Mouse (Mus musculus) midbrain, embryonic 10.5 days (tissue): ENCODE data around the gene Ptprm. TPM values are rescaled to one million over a fixed set of nuclear protein-coding genes. Genes with fewer than 3 reads are reported as not detected.
A peak's percentile ranks its signal among the peaks of the same experiment; 100 is the strongest.

Source experiments
- DNase-seq: peaks from one replicate; pipeline ENCODE4 v3.0.0-alpha.2; 2017; ENCODE audit warnings: low spot score
- H3K27ac ChIP-seq: fragments of 300-500 bp; sonication (generic); replicated peaks from 2 replicates; pipeline ENCODE4 v1.5.1; 2016; ENCODE audit warnings: mild to moderate bottlenecking
- H3K27me3 ChIP-seq: fragments of 300-500 bp; sonication (generic); 2 replicates; pipeline ENCODE4 v1.6.1; 2016; ENCODE audit warnings: low read depth, mild to moderate bottlenecking; ENCODE audit not compliant: poor library complexity, severe bottlenecking
- H3K36me3 ChIP-seq: fragments of 300-500 bp; sonication (generic); 2 replicates; pipeline ENCODE4 v1.6.1; 2016; ENCODE audit warnings: mild to moderate bottlenecking, moderate library complexity
- H3K4me1 ChIP-seq: fragments of 300-500 bp; sonication (generic); 2 replicates; pipeline ENCODE4 v1.6.1; 2016
- H3K4me3 ChIP-seq: fragments of 300-500 bp; sonication (generic); 2 replicates; pipeline ENCODE4 v1.5.1; 2016; ENCODE audit warnings: mild to moderate bottlenecking, moderate library complexity
- H3K9me3 ChIP-seq: fragments of 300-500 bp; sonication (generic); replicated peaks from 2 replicates; pipeline ENCODE4 v1.6.1; 2016; ENCODE audit warnings: mild to moderate bottlenecking
- WGBS: fragments of 180-500 bp; shearing (Covaris S2); methylation state at CpG from one replicate; pipeline ENCODE4 v1.1.7; 2016; 5-methylcytosine and 5-hydroxymethylcytosine counted together
- polyA plus RNA-seq: library from polyadenylated mRNA; unstranded; fragments of >200 nt; fragmentation: Nextera tagmentation; extraction: Ambion mirVana; gene quantifications from 2 replicates; pipeline ENCODE4 v1.2.1, GENCODE M21; 2016

Ptprm gene
- polyA plus RNA-seq, 1 experiment from 2014 or later = 6.4 TPM

DNA sequence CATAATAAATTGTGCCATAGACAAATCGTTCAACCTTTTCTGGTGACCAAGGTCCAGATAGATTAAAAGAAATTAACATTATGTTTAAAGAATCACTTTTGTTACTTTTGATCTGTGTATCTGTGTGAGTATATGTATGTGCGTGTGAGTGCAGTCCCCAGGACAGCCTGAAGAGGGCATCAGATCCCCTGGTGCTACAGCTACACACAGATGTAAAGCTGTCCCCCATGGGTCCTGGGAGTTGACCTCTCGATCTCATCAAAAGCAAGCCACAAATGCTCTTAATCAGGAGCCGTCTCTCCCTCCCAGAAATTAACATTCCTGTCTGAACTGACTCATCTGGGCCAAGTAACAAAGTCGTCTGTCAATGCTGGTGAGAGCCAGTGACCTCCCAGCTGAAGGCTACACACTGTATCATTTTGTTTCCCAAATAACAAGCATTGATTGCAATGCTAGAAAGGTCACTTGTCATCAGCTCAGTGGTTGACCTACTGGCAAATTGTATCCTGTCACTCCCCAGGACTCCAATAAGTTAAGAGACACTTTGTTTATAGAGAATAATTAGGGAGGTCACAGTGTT is 175.5 kb downstream of the Ptprm start:
- Histone ChIP-seq H3K36me3 (no peaks in the 10 kb centered on the region), H3K27ac (no peak overlapping the region), H3K4me3 (no peak overlapping the region), H3K4me1 (no peaks in the 10 kb centered on the region), H3K9me3 (no peaks in the 10 kb centered on the region; the same call in 1 of the 2 replicates), H3K27me3 (no peaks in the 10 kb centered on the region)
- 79% methylated on average over 5 of the region's 5 CpGs for WGBS
- DNase-seq = no peak

GRCm38 (mm10) chr17:67175836-67176235 is 178.4 kb downstream of the Ptprm start:
- Histone ChIP-seq H3K4me3 (no peak overlapping the region), H3K9me3 (no peaks in the 10 kb centered on the region; the same call in 1 of the 2 replicates)
- 67% methylated on average over 2 of the region's 2 CpGs for WGBS

GRCm38 (mm10) chr17:67171353-67171752 is 182.9 kb downstream of the Ptprm start:
- DNase-seq = no peak

More at GRCm38 (mm10) chr17:67175836-67176235, 178.4 kb downstream of the Ptprm start:
- H3K36me3 ChIP-seq = no peaks in the 10 kb centered on the region
- H3K27me3 ChIP-seq = no peaks in the 10 kb centered on the region
- DNase-seq = peak; percentile 16
- peaks cover 1% of the 10 kb centered on the region; the same call in 1 of the 2 replicates for H3K4me1 ChIP-seq
- H3K27ac ChIP-seq = no peak overlapping the region

GRCm38 (mm10) chr17:67170696-67171095 is 183.6 kb downstream of the Ptprm start:
- no peaks in the 10 kb centered on the region for H3K36me3 ChIP-seq
- peaks cover 5% of the 10 kb centered on the region; the same call in 1 of the 2 replicates for H3K4me1 ChIP-seq
- no peak overlapping the region for H3K27ac ChIP-seq
- H3K9me3 ChIP-seq = no peaks in the 10 kb centered on the region
- WGBS = 72% methylated on average over 7 of the region's 7 CpGs
- no peak overlapping the region for H3K4me3 ChIP-seq
- no peak for DNase-seq
- no peaks in the 10 kb centered on the region for H3K27me3 ChIP-seq

More at GRCm38 (mm10) chr17:67171353-67171752, 182.9 kb downstream of the Ptprm start:
- 94% methylated on average over 2 of the region's 2 CpGs for WGBS
- no peak overlapping the region for H3K27ac ChIP-seq
- H3K27me3 ChIP-seq = no peaks in the 10 kb centered on the region
- no peak overlapping the region for H3K4me3 ChIP-seq
- H3K4me1 ChIP-seq = peaks cover 5% of the 10 kb centered on the region; the same call in 1 of the 2 replicates
- no peaks in the 10 kb centered on the region for H3K9me3 ChIP-seq
- H3K36me3 ChIP-seq = no peaks in the 10 kb centered on the region

GRCm38 (mm10) chr17:67165876-67166275 is 188.4 kb downstream of the Ptprm start:
- H3K4me1 ChIP-seq = peaks cover 7% of the 10 kb centered on the region; the same call in 1 of the 2 replicates
- H3K27ac ChIP-seq = no peak overlapping the region
- no peak for DNase-seq
- H3K27me3 ChIP-seq = no peaks in the 10 kb centered on the region
- no peaks in the 10 kb centered on the region for H3K36me3 ChIP-seq
- 83% methylated on average over 2 of the region's 2 CpGs for WGBS
- H3K9me3 ChIP-seq = no peaks in the 10 kb centered on the region
- H3K4me3 ChIP-seq = no peak overlapping the region

DNA sequence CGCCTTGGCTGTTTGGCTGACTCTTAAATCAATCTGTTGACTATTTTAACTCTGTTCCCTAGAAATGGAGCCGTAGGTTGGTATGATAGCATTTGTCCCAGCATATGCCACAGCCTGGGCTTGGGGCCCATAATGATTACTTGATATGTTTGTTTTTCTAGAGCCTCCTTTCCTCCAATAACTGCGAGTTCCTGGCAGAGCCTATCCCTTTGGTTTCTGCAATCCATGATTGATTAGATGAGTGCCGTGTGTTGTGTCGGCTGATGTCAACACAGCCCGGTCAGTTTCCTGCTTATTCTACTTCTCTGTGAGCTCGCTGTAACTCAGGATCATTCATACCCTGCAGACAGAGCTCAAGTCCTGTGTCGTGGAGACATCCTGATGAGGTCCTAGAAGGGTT is 194.6 kb downstream of the Ptprm start:
- Histone ChIP-seq H3K4me3 (no peak overlapping the region), H3K27me3 (no peaks in the 10 kb centered on the region), H3K27ac (no peak overlapping the region), H3K9me3 (no peaks in the 10 kb centered on the region), H3K4me1 (0 out of 2 replicates have a peak, but pooled peaks cover 2% of the 10 kb centered on the region), H3K36me3 (no peaks in the 10 kb centered on the region)
- DNase-seq = no peak
- WGBS = 90% methylated on average over 8 of the region's 8 CpGs

DNA sequence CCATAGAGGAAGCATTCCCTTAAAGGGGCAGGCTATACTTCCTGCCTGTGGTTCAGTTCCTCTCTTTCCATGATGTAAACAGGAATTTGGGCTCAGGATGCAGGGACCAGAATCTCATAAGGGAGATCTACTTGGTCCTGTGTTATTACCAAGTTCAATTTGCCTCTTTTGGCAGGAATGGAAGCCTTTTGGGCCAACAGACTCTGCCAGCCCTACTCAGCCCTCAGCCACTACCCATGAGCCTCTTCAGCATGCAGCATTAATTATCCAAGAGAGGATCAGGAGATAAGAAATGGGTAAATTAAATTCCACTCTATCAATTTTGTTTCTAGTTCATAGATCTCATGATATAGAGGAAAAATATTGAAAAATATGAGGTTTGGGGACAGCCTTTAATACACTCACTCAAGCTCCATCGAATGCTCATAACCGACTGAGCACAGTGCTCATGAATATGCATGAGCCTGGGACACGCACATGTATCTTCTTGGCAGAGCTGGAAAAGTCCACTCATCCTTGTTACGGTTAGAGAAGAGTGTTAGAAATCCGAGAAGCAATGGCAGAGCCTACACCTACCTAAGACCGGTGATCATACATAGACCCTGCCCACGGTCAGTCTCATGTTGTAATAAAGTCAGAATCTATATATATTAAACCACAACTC is 197.0 kb downstream of the Ptprm start:
- Histone ChIP-seq H3K27me3 (no peaks in the 10 kb centered on the region), H3K4me1 (no peaks in the 10 kb centered on the region), H3K27ac (no peak overlapping the region), H3K36me3 (no peaks in the 10 kb centered on the region), H3K9me3 (no peaks in the 10 kb centered on the region), H3K4me3 (no peak overlapping the region)
- 89% methylated on average over 7 of the region's 7 CpGs for WGBS
- DNase-seq = no peak

- Histone ChIP-seq H3K27ac (no peak overlapping the region), H3K36me3 (no peaks in the 10 kb centered on the region), H3K9me3 (no peaks in the 10 kb centered on the region), H3K4me3 (no peak overlapping the region), H3K27me3 (no peaks in the 10 kb centered on the region), H3K4me1 (no peaks in the 10 kb centered on the region)
- 90% methylated on average over 3 of the region's 3 CpGs for WGBS
- DNase-seq = no peak
Measured at GRCm38 (mm10) chr17:67152218-67152617, 202.0 kb downstream of the Ptprm start.

- H3K4me3 ChIP-seq = no peak overlapping the region
- H3K36me3 ChIP-seq = no peaks in the 10 kb centered on the region
- no peaks in the 10 kb centered on the region for H3K27me3 ChIP-seq
- H3K27ac ChIP-seq = no peak overlapping the region
- 76% methylated on average over 2 of the region's 2 CpGs for WGBS
- H3K9me3 ChIP-seq = no peaks in the 10 kb centered on the region
- DNase-seq = no peak
- no peaks in the 10 kb centered on the region for H3K4me1 ChIP-seq
Measured at GRCm38 (mm10) chr17:67150441-67150840, 203.8 kb downstream of the Ptprm start.

DNA sequence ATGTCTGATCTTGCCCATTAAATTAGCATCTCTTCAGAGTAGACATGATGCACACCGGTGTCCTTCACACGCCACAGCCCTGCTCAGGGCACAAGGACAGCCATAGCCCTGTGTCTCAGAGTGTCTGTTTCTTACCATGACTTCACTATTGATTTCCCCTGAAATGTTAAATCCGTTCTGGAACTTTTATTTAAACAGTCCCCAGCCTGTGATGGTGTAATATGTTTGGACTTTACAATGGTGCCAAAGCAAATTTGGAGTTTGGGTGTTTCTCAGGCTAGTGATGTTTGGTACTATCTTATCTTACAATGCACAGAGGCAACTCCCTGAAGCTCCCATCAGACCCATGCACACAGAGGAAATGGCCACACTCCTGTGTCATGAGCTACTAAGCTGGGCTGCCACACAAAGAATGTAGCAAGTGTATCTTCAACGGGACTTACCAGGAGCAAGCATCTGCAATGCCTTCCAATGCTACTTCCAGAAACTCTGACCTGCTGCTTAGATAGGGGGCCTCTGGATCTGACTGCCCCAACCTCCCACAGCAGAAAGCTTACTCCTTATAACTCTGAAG is 212.0 kb downstream of the Ptprm start:
- Histone ChIP-seq H3K27me3 (no peaks in the 10 kb centered on the region), H3K4me1 (no peaks in the 10 kb centered on the region), H3K9me3 (no peaks in the 10 kb centered on the region), H3K36me3 (no peaks in the 10 kb centered on the region), H3K27ac (no peak overlapping the region), H3K4me3 (no peak overlapping the region)
- no peak for DNase-seq
- WGBS = 88% methylated on average over 4 of the region's 4 CpGs

- Histone ChIP-seq H3K4me1 (no peaks in the 10 kb centered on the region), H3K27me3 (no peaks in the 10 kb centered on the region), H3K27ac (no peak overlapping the region), H3K36me3 (no peaks in the 10 kb centered on the region), H3K9me3 (no peaks in the 10 kb centered on the region), H3K4me3 (no peak overlapping the region)
- no peak for DNase-seq
- WGBS = 32% methylated on average over 1 of the region's 1 CpGs
Measured at GRCm38 (mm10) chr17:67140502-67140901, 213.8 kb downstream of the Ptprm start.

- Histone ChIP-seq H3K4me1 (no peaks in the 10 kb centered on the region), H3K27me3 (no peaks in the 10 kb centered on the region), H3K36me3 (no peaks in the 10 kb centered on the region), H3K9me3 (no peaks in the 10 kb centered on the region), H3K27ac (no peak overlapping the region), H3K4me3 (no peak overlapping the region)
- no peak for DNase-seq
- 82% methylated on average over 12 of the region's 12 CpGs for WGBS
Measured at GRCm38 (mm10) chr17:67138981-67139380, 215.3 kb downstream of the Ptprm start.

- Histone ChIP-seq H3K4me1 (no peaks in the 10 kb centered on the region), H3K36me3 (no peaks in the 10 kb centered on the region), H3K4me3 (no peak overlapping the region), H3K27me3 (no peaks in the 10 kb centered on the region), H3K9me3 (no peaks in the 10 kb centered on the region), H3K27ac (no peak overlapping the region)
- 87% methylated on average over 7 of the region's 7 CpGs for WGBS
- no peak for DNase-seq
Measured at GRCm38 (mm10) chr17:67136876-67137275, 217.4 kb downstream of the Ptprm start.
